Mouse (Mus musculus): Measurements from ENCODE around the gene Fnip2. TPM values are rescaled to one million over a fixed set of nuclear protein-coding genes. Genes with fewer than 3 reads are reported as not detected.

Fnip2 gene
- total RNA-seq, 2 experiments from 2014 or later: 7.1 to 11.2 TPM

GRCm38 (mm10) chr3:79531581-79532271 lies 35.9 kb downstream of the Fnip2 start:
- ATAC-seq (replicated peaks; ENCODE audit: poor library complexity): peak; percentile 70

GRCm38 (mm10) chr3:79529499-79530096 lies 38.0 kb downstream of the Fnip2 start:
- ATAC-seq (replicated peaks; ENCODE audit: poor library complexity): peak; percentile 40

GRCm38 (mm10) chr3:79528451-79528850 lies 39.1 kb downstream of the Fnip2 start:
- peak; percentile 9 for ATAC-seq (replicated peaks; ENCODE audit: poor library complexity)

GRCm38 (mm10) chr3:79527921-79528320 lies 39.7 kb downstream of the Fnip2 start:
- ATAC-seq (replicated peaks; ENCODE audit: poor library complexity): no peak

- no peak for ATAC-seq (replicated peaks; ENCODE audit: poor library complexity)
Observed at GRCm38 (mm10) chr3:79527521-79527920, 40.1 kb downstream of the Fnip2 start.

GRCm38 (mm10) chr3:79523349-79523748 lies 44.2 kb downstream of the Fnip2 start:
- ATAC-seq (replicated peaks; ENCODE audit: poor library complexity): no peak

GRCm38 (mm10) chr3:79519862-79520261 lies 47.7 kb downstream of the Fnip2 start:
- ATAC-seq (replicated peaks; ENCODE audit: poor library complexity): no peak; the same call in 1 of the 2 replicates

GRCm38 (mm10) chr3:79518761-79519527 lies 48.7 kb downstream of the Fnip2 start:
- peak; percentile 59 for ATAC-seq (replicated peaks; ENCODE audit: poor library complexity)

- no peak for ATAC-seq (replicated peaks; ENCODE audit: poor library complexity)
Observed at GRCm38 (mm10) chr3:79517884-79518591, 49.6 kb downstream of the Fnip2 start.

- ATAC-seq (replicated peaks; ENCODE audit: poor library complexity): no peak
Observed at GRCm38 (mm10) chr3:79516958-79517357, 50.6 kb downstream of the Fnip2 start.

- ATAC-seq (replicated peaks; ENCODE audit: poor library complexity): peak; percentile 43
Observed at GRCm38 (mm10) chr3:79516099-79516920, 51.3 kb downstream of the Fnip2 start.

- no peak for ATAC-seq (replicated peaks; ENCODE audit: poor library complexity)
Observed at GRCm38 (mm10) chr3:79514304-79514703, 53.3 kb downstream of the Fnip2 start.

GRCm38 (mm10) chr3:79501166-79501728 lies 66.3 kb downstream of the Fnip2 start:
- ATAC-seq (replicated peaks; ENCODE audit: poor library complexity): 0 out of 2 replicates have a peak, but pooled peaks have one; percentile 26

- ATAC-seq (replicated peaks; ENCODE audit: poor library complexity): no peak
Observed at GRCm38 (mm10) chr3:79500279-79500678, 67.3 kb downstream of the Fnip2 start.

GRCm38 (mm10) chr3:79496668-79497067 lies 70.9 kb downstream of the Fnip2 start:
- no peak for ATAC-seq (replicated peaks; ENCODE audit: poor library complexity)

- no peak for ATAC-seq (replicated peaks; ENCODE audit: poor library complexity)
Observed at GRCm38 (mm10) chr3:79495151-79495550, 72.4 kb downstream of the Fnip2 start.

GRCm38 (mm10) chr3:79494028-79494427 lies 73.6 kb downstream of the Fnip2 start:
- no peak for ATAC-seq (replicated peaks; ENCODE audit: poor library complexity)

- ATAC-seq (replicated peaks; ENCODE audit: poor library complexity): no peak
Observed at GRCm38 (mm10) chr3:79493064-79493463, 74.5 kb downstream of the Fnip2 start.

GRCm38 (mm10) chr3:79491614-79492013 lies 76.0 kb downstream of the Fnip2 start:
- ATAC-seq (replicated peaks; ENCODE audit: poor library complexity): peak; percentile 92

- no peak for ATAC-seq (replicated peaks; ENCODE audit: poor library complexity)
Observed at GRCm38 (mm10) chr3:79490102-79490501, 77.5 kb downstream of the Fnip2 start.
